ENCODE assay signal across 8 mouse cellular contexts in genomic region chr4:108459231-108460155, GRCm38 (mm10). TPM values are rescaled to one million over a fixed set of nuclear protein-coding genes. Genes with fewer than 3 reads are reported as not detected.
DNase-seq lines count a peak whose midpoint lies in the region; ATAC-seq and TF ChIP-seq lines count a peak whose summit lies in the region.

TSS of gene Tut4 (plus strand) at chr4:108459426.

- H3K9ac ChIP-seq in embryonic facial prominence, embryonic 15.5 days = peak within 1 kb of the TSS; percentile 86
- H3K9ac ChIP-seq in kidney, embryonic 15.5 days = peak within 1 kb of the TSS; percentile 90

- peak within 1 kb of the TSS; percentile 81 for H3K4me3 ChIP-seq in bone marrow, adult 2 months (replicated peaks; ENCODE audit: control insufficient read depth, low read depth, low read length)
- H3K4me3 ChIP-seq in embryonic facial prominence, embryonic 15.5 days (replicated peaks) = peak within 1 kb of the TSS; percentile 94
- H3K4me3 ChIP-seq in heart, embryonic 10.5 days = peak within 1 kb of the TSS; percentile 100
- H3K4me3 ChIP-seq in kidney, embryonic 15.5 days (replicated peaks) = peak within 1 kb of the TSS; percentile 75

- H3K4me1 ChIP-seq in bone marrow, adult 2 months (ENCODE audit: control insufficient read depth, insufficient read depth, low read length) = peaks cover 2% of the 10 kb centered on the region
- H3K4me1 ChIP-seq in embryonic facial prominence, embryonic 15.5 days = peaks cover 4% of the 10 kb centered on the region; the same call in 1 of the 2 replicates
- H3K4me1 ChIP-seq in heart, embryonic 10.5 days = peaks cover 12% of the 10 kb centered on the region
- peaks cover 13% of the 10 kb centered on the region for H3K4me1 ChIP-seq in kidney, embryonic 15.5 days

- peak within 1 kb of the TSS; percentile 91 for H3K27ac ChIP-seq in bone marrow, adult 2 months (ENCODE audit: control insufficient read depth, insufficient read depth, low read depth, low read length, poor library complexity)
- H3K27ac ChIP-seq in embryonic facial prominence, embryonic 15.5 days (replicated peaks) = peak within 1 kb of the TSS; percentile 96
- H3K27ac ChIP-seq in heart, embryonic 10.5 days = peak within 1 kb of the TSS; percentile 97
- H3K27ac ChIP-seq in kidney, embryonic 15.5 days = peak within 1 kb of the TSS; percentile 99

- under 1% methylated on average over 97 of the region's 97 CpGs for WGBS in bone marrow, adult 2 months
- under 1% methylated on average over 72 of the region's 97 CpGs for WGBS in embryonic facial prominence, embryonic 15.5 days
- under 1% methylated on average over 92 of the region's 97 CpGs for WGBS in heart, embryonic 10.5 days
- under 1% methylated on average over 74 of the region's 97 CpGs for WGBS in kidney, embryonic 15.5 days

- H3K36me3 ChIP-seq in embryonic facial prominence, embryonic 15.5 days = no peaks in the 10 kb centered on the region
- H3K36me3 ChIP-seq in heart, embryonic 10.5 days = peaks cover 13% of the 10 kb centered on the region
- H3K36me3 ChIP-seq in kidney, embryonic 15.5 days = peaks cover 9% of the 10 kb centered on the region; the same call in 1 of the 2 replicates

- H3K9me3 ChIP-seq in embryonic facial prominence, embryonic 15.5 days (replicated peaks) = no peaks in the 10 kb centered on the region
- H3K9me3 ChIP-seq in heart, embryonic 10.5 days = no peaks in the 10 kb centered on the region
- no peaks in the 10 kb centered on the region for H3K9me3 ChIP-seq in kidney, embryonic 15.5 days (replicated peaks)

- no peaks in the 10 kb centered on the region for H3K27me3 ChIP-seq in embryonic facial prominence, embryonic 15.5 days
- H3K27me3 ChIP-seq in heart, embryonic 10.5 days (ENCODE audit: insufficient read depth, poor library complexity, severe bottlenecking) = no peaks in the 10 kb centered on the region
- H3K27me3 ChIP-seq in kidney, embryonic 15.5 days = no peaks in the 10 kb centered on the region

- peak within 1 kb of the TSS; percentile 77 for H3K4me2 ChIP-seq in embryonic facial prominence, embryonic 15.5 days (replicated peaks)
- peak within 1 kb of the TSS; percentile 88 for H3K4me2 ChIP-seq in kidney, embryonic 15.5 days

- ATAC-seq in embryonic facial prominence, embryonic 15.5 days (ENCODE audit: insufficient number of reproducible peaks, low FRiP score, low TSS enrichment, low read depth) = peak; percentile 95
- ATAC-seq in kidney, embryonic 15.5 days (replicated peaks; ENCODE audit: low FRiP score) = peak; percentile 92
- ATAC-seq in monocyte, adult 5-6 weeks (replicated peaks; ENCODE audit: insufficient number of reproducible peaks, low FRiP score, low TSS enrichment, poor library complexity, severe bottlenecking) = peak; percentile 50; the same call in 1 of the 2 replicates

- no peak for TF ChIP-seq CTCF in bone marrow, adult 2 months (IDR thresholded peaks at IDR 0.05; ENCODE audit: control insufficient read depth, insufficient read depth, low read length)

- peak; percentile 86 for DNase-seq in 416B (ENCODE audit: low read depth)
- peak; percentile 95 for DNase-seq in heart, embryonic 10.5 days (ENCODE audit: low spot score)
- DNase-seq in liver = peak; percentile 87
- DNase-seq in spleen, postnatal 4 days (ENCODE audit: low spot score in 2 of 2) = peak; percentile 78 to 89

- TF ChIP-seq POLR2A in bone marrow, adult 2 months (IDR thresholded peaks at IDR 0.05; ENCODE audit: borderline replicate concordance, control insufficient read depth, low read depth, low read length) = peak; percentile 54; the same call in 1 of the 2 replicates

RNA-seq across cellular contexts. Expression of gene Tut4, which starts in this region (rescaled TPM):
- 11.5 and 16.6 TPM in 2 replicates for polyA plus RNA-seq in bone marrow, adult 2 months (2011; ENCODE audit: insufficient read depth, insufficient read length, low replicate concordance, missing spikeins)
- 62.4 and 72.9 TPM in 2 replicates for polyA plus RNA-seq in embryonic facial prominence, embryonic 15.5 days (2015; fragmentation: Nextera tagmentation; extraction: Ambion mirVana)
- polyA plus RNA-seq in heart, embryonic 10.5 days (2016; fragmentation: Nextera tagmentation; extraction: Ambion mirVana) = 44.6 and 79.6 TPM in 2 replicates
- polyA plus RNA-seq in kidney, embryonic 15.5 days (2015; fragmentation: Nextera tagmentation; extraction: Ambion mirVana) = 70.3 and 74.0 TPM in 2 replicates
- total RNA-seq in monocyte, adult 5-6 weeks (2017) = 80.5 to 202 TPM (median 98.0 TPM) in 3 replicates

Comparison
In these comparisons a context has a peak if more than half of its experiments do, and no peak if none do; other contexts are left out.
1. Peak in every context shown above with its lines: DNase-seq, ATAC-seq, H3K4me3 ChIP-seq and H3K27ac ChIP-seq.